Mouse (Mus musculus): ENCODE measurements around the gene Lrp5.

GRCm38 (mm10) chr19:3593379-3594055 lies 92.8 kb downstream of the Lrp5 start:
- TF ChIP-seq CTCF (IDR thresholded peaks at IDR 0.05; ENCODE audit: low read depth) (no peak), EP300 (IDR thresholded peaks at IDR 0.05; ENCODE audit: low read depth) (no peak)
